Mouse (Mus musculus): ENCODE data around the gene Sf3b4.

GRCm38 (mm10) chr3:96161869-96162840 is 10.0 kb upstream of the Sf3b4 start, which contains the start of gene Mtmr11:
- TF ChIP-seq REST (IDR thresholded peaks at IDR 0.05; ENCODE audit: insufficient read depth, insufficient read length) (no peak), POLR2A (IDR thresholded peaks at IDR 0.05; ENCODE audit: insufficient read length, low read depth) (peak; percentile 20), MYOD1 (IDR thresholded peaks at IDR 0.05; ENCODE audit: control insufficient read depth in 1 of 3, insufficient read length in 2 of 3, low read depth in 2 of 3) (no peak), MYOG (IDR thresholded peaks at IDR 0.05; ENCODE audit: control insufficient read depth in 1 of 3, insufficient read depth in 1 of 3, insufficient read length in 2 of 3, low read depth in 2 of 3) (no peak), POLR2AphosphoS2 (IDR thresholded peaks at IDR 0.05; ENCODE audit: insufficient read length, low read depth) (no peak), CEBPB (IDR thresholded peaks at IDR 0.05; ENCODE audit: insufficient read depth, poor library complexity, severe bottlenecking) (no peak)

Data from myocyte (in vitro differentiated cells).